Mouse (Mus musculus) kidney, embryonic 16.5 days (tissue): Measurements from ENCODE around the gene Ehd1. TPM values are rescaled to one million over a fixed set of nuclear protein-coding genes. Genes with fewer than 3 reads are reported as not detected.
A peak's percentile ranks its signal among the peaks of the same experiment; 100 is the strongest.

Experiments
- ATAC-seq: fragments of 200-750 bp; cut with Nextera tagmentation; 2 replicates; pipeline ENCODE4 v1.8.0; 2017; ENCODE audit warnings: moderate TSS enrichment; ENCODE audit not compliant: low FRiP score, low TSS enrichment
- H3K27ac ChIP-seq: fragments of 300-500 bp; sonication (generic); 2 replicates; pipeline ENCODE4 v1.5.1; 2014; ENCODE audit warnings: low read length
- H3K27me3 ChIP-seq: fragments of 300-500 bp; sonication (generic); 2 replicates; pipeline ENCODE4 v1.6.1; 2014; ENCODE audit warnings: low read length, control low read depth, mixed read lengths; ENCODE audit not compliant: insufficient read depth
- H3K36me3 ChIP-seq: fragments of 300-500 bp; sonication (generic); 2 replicates; pipeline ENCODE4 v1.6.1; 2014; ENCODE audit warnings: low read length, control low read depth, mixed read lengths; ENCODE audit not compliant: insufficient read depth
- H3K4me1 ChIP-seq: fragments of 300-500 bp; sonication (generic); 2 replicates; pipeline ENCODE4 v1.6.1; 2014; ENCODE audit warnings: low read length, control low read depth, mixed read lengths; ENCODE audit not compliant: insufficient read depth
- H3K4me2 ChIP-seq: fragments of 300-500 bp; sonication (generic); replicated peaks from 2 replicates; pipeline ENCODE4 v1.6.1; 2014; ENCODE audit warnings: low read depth, low read length
- H3K4me3 ChIP-seq: fragments of 300-500 bp; sonication (generic); 2 replicates; pipeline ENCODE4 v1.5.1; 2014; ENCODE audit warnings: mild to moderate bottlenecking, low read length
- H3K9ac ChIP-seq: fragments of 300-500 bp; sonication (generic); replicated peaks from 2 replicates; pipeline ENCODE4 v1.6.1; 2014; ENCODE audit warnings: low read length
- H3K9me3 ChIP-seq: fragments of 300-500 bp; sonication (generic); 2 replicates; pipeline ENCODE4 v1.6.1; 2016; ENCODE audit warnings: low read length, control low read depth
- WGBS: fragments of 180-500 bp; shearing (Covaris S2); extraction: QIAGEN DNeasy Blood & Tissue Kit; methylation state at CpG from one replicate; pipeline ENCODE4 v1.1.7; 2014; 5-methylcytosine and 5-hydroxymethylcytosine counted together
- polyA plus RNA-seq: library from polyadenylated mRNA; unstranded; fragments of >200 nt; fragmentation: Nextera tagmentation; extraction: Ambion mirVana; gene quantifications from 2 replicates; pipeline ENCODE4 v1.2.1, GENCODE M21; 2015

Ehd1 gene
- polyA plus RNA-seq, 1 experiment from 2014 or later: 84.2 TPM

DNA sequence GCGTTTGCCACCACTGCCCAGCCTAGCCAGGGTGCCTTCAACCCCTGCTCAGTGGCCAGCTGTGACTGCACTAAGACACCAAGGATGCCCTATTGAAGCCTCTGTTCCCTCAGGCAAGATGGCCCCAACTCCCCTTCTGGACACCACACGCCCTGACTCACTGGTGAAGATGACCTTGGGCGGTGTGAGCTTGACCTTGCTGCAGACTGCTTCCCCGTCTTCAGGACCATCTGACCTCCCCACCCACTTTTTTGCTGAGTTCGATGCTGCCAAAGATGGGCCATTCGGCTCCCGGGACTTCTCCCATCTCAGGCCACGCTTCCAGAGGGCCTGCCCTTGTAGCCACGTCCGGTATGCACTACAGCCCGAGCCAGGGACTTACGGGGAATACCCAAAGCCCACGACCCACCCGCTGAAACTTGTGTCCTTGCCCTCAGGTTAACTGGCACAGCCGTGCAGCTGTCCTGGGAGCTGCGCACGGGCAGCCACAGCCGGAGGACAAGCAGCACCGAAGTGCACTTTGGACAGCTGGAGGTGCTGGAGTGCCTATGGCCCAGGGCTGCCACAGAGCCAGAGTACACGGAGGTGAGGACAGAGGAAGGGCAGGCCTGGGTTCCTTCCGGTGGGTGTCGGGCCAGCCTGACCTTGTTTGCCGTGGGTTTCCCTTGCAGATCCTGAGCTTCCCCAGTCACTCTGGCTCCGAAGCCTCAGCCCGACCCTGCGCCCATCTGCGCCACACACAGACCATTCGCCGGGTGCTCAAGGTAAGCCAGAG, 28.8 kb upstream of the Ehd1 start:
- H3K27me3 ChIP-seq: no peaks in the 10 kb centered on the region
- H3K9me3 ChIP-seq: no peaks in the 10 kb centered on the region
- WGBS: 89% methylated on average over 29 of the region's 29 CpGs
- no peak overlapping the region for H3K9ac ChIP-seq
- peaks cover 5% of the 10 kb centered on the region for H3K4me1 ChIP-seq
- ATAC-seq: no peak
- H3K27ac ChIP-seq: no peak overlapping the region
- H3K4me3 ChIP-seq: no peak overlapping the region
- H3K4me2 ChIP-seq: no peak overlapping the region
- H3K36me3 ChIP-seq: peaks cover 64% of the 10 kb centered on the region

GRCm38 (mm10) chr19:6253021-6253420, 23.5 kb upstream of the Ehd1 start:
- ATAC-seq: no peak

DNA sequence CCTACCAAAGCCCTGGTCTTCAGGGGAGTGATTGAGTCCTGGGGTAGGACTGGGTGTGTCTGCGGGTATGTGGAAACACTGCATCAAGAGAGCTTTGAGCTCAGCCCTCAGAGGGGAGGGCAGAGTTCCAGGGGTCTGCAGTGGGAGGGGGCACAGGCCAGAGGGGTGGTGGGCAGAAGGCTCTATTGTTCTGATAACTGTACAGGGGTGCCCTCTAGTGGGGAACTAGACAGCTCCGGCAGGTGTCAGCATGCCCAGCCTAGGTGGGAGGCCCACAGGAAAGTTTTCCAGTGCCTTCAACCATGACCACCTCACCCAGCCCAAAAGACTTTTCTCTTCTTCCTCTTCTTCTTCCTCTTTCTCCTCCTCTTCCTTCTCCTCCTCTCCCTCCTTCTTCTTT, 16.1 kb upstream of the Ehd1 start:
- H3K9ac ChIP-seq: no peak overlapping the region
- no peak overlapping the region for H3K27ac ChIP-seq
- peaks cover 60% of the 10 kb centered on the region for H3K36me3 ChIP-seq
- no peak overlapping the region for H3K4me3 ChIP-seq
- 62% methylated on average over 2 of the region's 2 CpGs for WGBS
- H3K4me1 ChIP-seq: peaks cover 7% of the 10 kb centered on the region; the same call in 1 of the 2 replicates
- H3K4me2 ChIP-seq: no peak overlapping the region
- ATAC-seq: no peak
- peaks cover 6% of the 10 kb centered on the region; the same call in 1 of the 2 replicates for H3K9me3 ChIP-seq
- H3K27me3 ChIP-seq: no peaks in the 10 kb centered on the region

More at GRCm38 (mm10) chr19:6253021-6253420, 23.5 kb upstream of the Ehd1 start:
- H3K4me2 ChIP-seq: no peak overlapping the region
- H3K4me3 ChIP-seq: no peak overlapping the region
- no peaks in the 10 kb centered on the region for H3K27me3 ChIP-seq
- no peak overlapping the region for H3K9ac ChIP-seq
- no peaks in the 10 kb centered on the region for H3K4me1 ChIP-seq
- H3K27ac ChIP-seq: no peak overlapping the region
- WGBS: 90% methylated on average over 4 of the region's 4 CpGs
- peaks cover 79% of the 10 kb centered on the region for H3K36me3 ChIP-seq
- no peaks in the 10 kb centered on the region for H3K9me3 ChIP-seq

GRCm38 (mm10) chr19:6260946-6261345, 15.6 kb upstream of the Ehd1 start:
- ATAC-seq: no peak
- no peaks in the 10 kb centered on the region for H3K27me3 ChIP-seq
- H3K27ac ChIP-seq: no peak overlapping the region
- H3K9me3 ChIP-seq: peaks cover 6% of the 10 kb centered on the region; the same call in 1 of the 2 replicates
- no peak overlapping the region for H3K9ac ChIP-seq
- no peak overlapping the region for H3K4me2 ChIP-seq
- no peak overlapping the region for H3K4me3 ChIP-seq
- WGBS: 89% methylated on average over 4 of the region's 4 CpGs
- H3K36me3 ChIP-seq: peaks cover 55% of the 10 kb centered on the region
- H3K4me1 ChIP-seq: peaks cover 7% of the 10 kb centered on the region; the same call in 1 of the 2 replicates

GRCm38 (mm10) chr19:6261379-6261778, 15.1 kb upstream of the Ehd1 start:
- no peaks in the 10 kb centered on the region for H3K27me3 ChIP-seq
- no peak overlapping the region for H3K4me3 ChIP-seq
- no peak overlapping the region for H3K27ac ChIP-seq
- no peak overlapping the region for H3K4me2 ChIP-seq
- no peak overlapping the region for H3K9ac ChIP-seq
- 89% methylated on average over 14 of the region's 14 CpGs for WGBS
- peaks cover 50% of the 10 kb centered on the region for H3K36me3 ChIP-seq
- ATAC-seq: no peak
- peaks cover 7% of the 10 kb centered on the region; the same call in 1 of the 2 replicates for H3K4me1 ChIP-seq
- H3K9me3 ChIP-seq: peaks cover 6% of the 10 kb centered on the region; the same call in 1 of the 2 replicates

GRCm38 (mm10) chr19:6262222-6262621, 14.3 kb upstream of the Ehd1 start:
- Histone ChIP-seq H3K4me3 (no peak overlapping the region), H3K9me3 (peaks cover 6% of the 10 kb centered on the region; the same call in 1 of the 2 replicates), H3K27ac (no peak overlapping the region), H3K27me3 (no peaks in the 10 kb centered on the region), H3K4me1 (peaks cover 7% of the 10 kb centered on the region; the same call in 1 of the 2 replicates), H3K9ac (no peak overlapping the region), H3K4me2 (no peak overlapping the region), H3K36me3 (peaks cover 42% of the 10 kb centered on the region)
- ATAC-seq: no peak
- 68% methylated on average over 7 of the region's 7 CpGs for whole genome bisulfite sequencing

DNA sequence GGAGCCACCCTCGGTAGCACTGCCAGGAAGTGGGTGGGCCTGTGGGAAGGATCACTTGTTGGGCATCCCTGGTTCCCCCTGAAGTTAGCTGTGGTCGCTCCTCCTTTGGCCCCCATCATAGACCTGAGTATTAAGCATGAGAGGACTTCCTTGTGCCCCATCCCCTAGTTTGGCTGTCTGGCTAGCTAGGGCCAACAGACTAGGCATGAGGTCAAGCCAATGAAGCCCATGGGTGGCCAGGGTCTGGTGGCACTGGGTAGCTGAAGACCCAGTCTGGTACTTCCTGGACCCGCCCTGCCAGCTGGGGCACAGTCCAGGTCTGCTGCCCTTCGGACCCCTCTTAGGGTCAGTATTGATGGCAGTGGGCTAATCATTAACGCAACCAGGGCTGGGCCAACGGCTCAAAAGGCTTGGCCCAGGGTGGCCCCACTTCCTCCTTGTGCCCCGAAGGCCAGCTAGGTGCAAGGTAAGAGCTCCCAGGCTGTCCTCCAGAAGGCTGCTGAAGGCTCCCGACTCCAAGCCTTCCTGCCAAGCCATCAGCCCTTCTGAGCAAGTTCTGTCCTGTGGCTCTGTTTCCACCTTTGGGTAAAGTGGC, 13.6 kb upstream of the Ehd1 start:
- ATAC-seq: peak; percentile 60; the same call in 1 of the 2 replicates
- Histone ChIP-seq H3K9ac (no peak overlapping the region; the same call in 1 of the 2 replicates), H3K4me2 (peak overlapping the region; percentile 23; the same call in 1 of the 2 replicates), H3K4me1 (peaks cover 7% of the 10 kb centered on the region; the same call in 1 of the 2 replicates), H3K4me3 (no peak overlapping the region), H3K27ac (peak overlapping the region; percentile 57; the same call in 1 of the 2 replicates), H3K36me3 (peaks cover 36% of the 10 kb centered on the region), H3K27me3 (no peaks in the 10 kb centered on the region), H3K9me3 (peaks cover 6% of the 10 kb centered on the region; the same call in 1 of the 2 replicates)
- WGBS: 70% methylated on average over 8 of the region's 8 CpGs

- 39% methylated on average over 9 of the region's 9 CpGs for WGBS
- peaks cover 7% of the 10 kb centered on the region; the same call in 1 of the 2 replicates for H3K4me1 ChIP-seq
- no peak for ATAC-seq
- no peak overlapping the region for H3K4me3 ChIP-seq
- H3K27me3 ChIP-seq: no peaks in the 10 kb centered on the region
- peak overlapping the region; percentile 23; the same call in 1 of the 2 replicates for H3K4me2 ChIP-seq
- H3K9ac ChIP-seq: peak overlapping the region; percentile 28; the same call in 1 of the 2 replicates
- peaks cover 6% of the 10 kb centered on the region; the same call in 1 of the 2 replicates for H3K9me3 ChIP-seq
- H3K27ac ChIP-seq: no peak overlapping the region
- H3K36me3 ChIP-seq: peaks cover 25% of the 10 kb centered on the region
These were observed 12.3 kb upstream of the Ehd1 start for GRCm38 (mm10) chr19:6264200-6264599.

DNA sequence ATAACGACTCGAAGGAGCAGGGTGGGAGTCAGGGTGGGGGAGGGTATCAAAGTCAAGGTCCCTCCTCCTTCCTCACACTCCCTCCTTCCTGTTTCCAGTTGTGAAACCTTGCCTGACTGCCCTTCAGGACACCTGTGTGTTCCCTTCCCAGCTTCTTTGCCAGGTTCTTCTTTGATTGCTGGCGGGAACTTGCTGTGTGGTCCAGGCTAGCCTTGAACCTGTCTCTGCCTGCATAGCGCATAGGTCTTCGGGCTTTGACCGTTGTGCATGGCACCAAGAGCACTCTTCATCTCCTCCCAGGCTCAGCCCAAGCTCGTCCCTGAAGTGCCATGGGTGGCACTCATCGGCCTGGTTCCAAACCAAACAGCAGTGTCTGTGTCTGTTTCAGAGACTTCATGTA, 11.6 kb upstream of the Ehd1 start:
- Histone ChIP-seq H3K4me3 (no peak overlapping the region), H3K9ac (no peak overlapping the region), H3K36me3 (peaks cover 22% of the 10 kb centered on the region), H3K4me1 (peaks cover 7% of the 10 kb centered on the region; the same call in 1 of the 2 replicates), H3K9me3 (peaks cover 6% of the 10 kb centered on the region; the same call in 1 of the 2 replicates), H3K4me2 (no peak overlapping the region), H3K27me3 (no peaks in the 10 kb centered on the region), H3K27ac (no peak overlapping the region)
- 78% methylated on average over 8 of the region's 8 CpGs for WGBS
- no peak for ATAC-seq
